Mouse (Mus musculus) erythroblast, embryonic 14.5 days (primary cell): ENCODE data around the gene Ppp4r3b.

Experiments
- GATA1 ChIP-seq: IDR thresholded peaks from 2 replicates; pipeline ENCODE4 v1.6.1; 2012; ENCODE audit warnings: low read length, inconsistent platforms, mixed read lengths
- TAL1 ChIP-seq: IDR thresholded peaks from 3 replicates; pipeline ENCODE4 v1.6.1; 2012; ENCODE audit warnings: low read length, inconsistent platforms, mixed read lengths

GRCm38 (mm10) chr11:29179319-29179718 is 6.6 kb downstream of the Ppp4r3b start:
- TF ChIP-seq TAL1 (no peak), GATA1 (no peak)
